Mouse (Mus musculus) liver, adult (tissue): ENCODE data around the gene Ccno.

Source experiments
- GATA4 ChIP-seq: IDR thresholded peaks from 2 replicates; pipeline ENCODE4 v1.6.1; 2014; ENCODE audit warnings: mild to moderate bottlenecking, low read length; ENCODE audit not compliant: insufficient replicate concordance

Ccno gene

DNA sequence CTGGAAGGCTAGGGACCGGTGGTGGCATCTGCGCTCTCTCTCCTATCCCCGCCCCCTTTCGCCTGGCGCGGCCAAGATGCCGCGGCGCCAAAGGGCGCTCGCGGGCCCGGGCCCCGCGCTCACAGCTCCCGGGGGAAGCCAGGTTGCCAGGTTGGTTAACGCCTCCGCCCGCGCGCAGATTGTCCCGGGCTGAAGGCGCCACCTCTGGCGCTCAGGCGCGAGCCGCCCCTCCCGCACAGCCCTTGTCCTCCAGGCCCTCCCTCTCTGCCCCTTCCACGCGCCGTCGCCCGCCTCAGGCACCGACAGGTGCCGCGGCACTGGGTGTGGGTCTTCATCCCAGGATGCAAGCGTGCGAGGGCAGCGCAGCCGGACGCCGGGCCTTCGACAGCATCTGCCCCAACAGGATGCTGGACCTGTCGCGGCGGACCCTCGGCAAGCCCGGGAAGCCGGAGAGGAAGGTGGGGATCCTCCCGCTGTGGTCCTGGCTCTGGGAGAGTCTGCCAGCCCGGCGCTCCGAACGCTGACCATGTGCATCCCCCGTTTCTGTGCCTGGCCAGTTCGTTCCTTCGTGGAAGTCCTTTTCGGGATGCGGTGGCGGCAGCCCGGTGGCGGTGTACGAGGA, 6.0 kb downstream of the Ccno start, which contains the start of gene Mcidas:
Mcidas (plus strand) TSS at position 315 of the 622 bp plus-strand sequence.
- TF ChIP-seq GATA4: no peak

- no peak for TF ChIP-seq GATA4
Observed at GRCm38 (mm10) chr13:112994191-112994590, 6.6 kb downstream of the Ccno start.

- no peak for TF ChIP-seq GATA4
Observed at GRCm38 (mm10) chr13:112996407-112996806, 8.8 kb downstream of the Ccno start.

DNA sequence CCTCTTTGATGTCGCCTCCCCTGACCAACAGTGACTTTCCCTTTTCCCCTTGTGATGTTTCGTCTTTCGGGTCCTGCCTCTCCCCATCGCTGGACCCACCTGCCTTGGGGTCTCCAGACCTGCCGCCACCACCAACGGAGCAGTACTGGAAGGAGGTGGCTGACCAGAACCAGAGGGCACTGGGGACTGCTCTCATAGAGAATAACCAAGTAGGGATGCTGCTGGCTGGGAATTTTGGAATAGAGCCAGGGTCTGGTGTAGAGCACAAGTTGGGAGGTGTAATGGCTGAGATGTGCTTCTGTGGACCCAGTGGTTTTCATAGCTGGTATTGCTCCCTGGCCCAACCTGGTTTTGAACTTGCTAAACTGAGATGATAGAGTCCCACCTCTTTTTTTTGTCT, 9.8 kb downstream of the Ccno start:
- TF ChIP-seq GATA4: no peak

- no peak for TF ChIP-seq GATA4
Observed at GRCm38 (mm10) chr13:112998427-112999201, 11.0 kb downstream of the Ccno start.

- no peak for TF ChIP-seq GATA4
Observed at GRCm38 (mm10) chr13:113000090-113000489, 12.5 kb downstream of the Ccno start.

- TF ChIP-seq GATA4: no peak
Observed at GRCm38 (mm10) chr13:113000576-113001318, 13.1 kb downstream of the Ccno start.

DNA sequence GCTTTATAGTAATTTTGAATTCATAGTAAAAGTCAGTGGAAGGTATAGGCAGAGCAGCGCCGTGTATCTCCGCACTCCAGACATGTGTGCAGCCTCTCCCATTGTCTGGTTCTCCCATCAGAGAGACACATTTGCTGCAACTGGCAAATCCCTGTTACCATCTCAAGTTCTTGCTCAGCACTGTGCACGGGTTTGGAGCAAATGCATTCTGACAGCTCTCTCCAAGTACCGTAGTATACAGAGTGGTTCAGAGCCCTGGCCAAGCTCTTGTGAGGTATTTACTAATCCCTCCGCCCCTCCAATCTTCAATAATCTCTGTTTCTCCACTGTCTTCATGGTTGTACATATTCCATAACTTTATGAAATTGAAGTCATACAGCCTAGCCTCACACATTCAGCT, 25.1 kb downstream of the Ccno start:
- TF ChIP-seq GATA4: no peak

DNA sequence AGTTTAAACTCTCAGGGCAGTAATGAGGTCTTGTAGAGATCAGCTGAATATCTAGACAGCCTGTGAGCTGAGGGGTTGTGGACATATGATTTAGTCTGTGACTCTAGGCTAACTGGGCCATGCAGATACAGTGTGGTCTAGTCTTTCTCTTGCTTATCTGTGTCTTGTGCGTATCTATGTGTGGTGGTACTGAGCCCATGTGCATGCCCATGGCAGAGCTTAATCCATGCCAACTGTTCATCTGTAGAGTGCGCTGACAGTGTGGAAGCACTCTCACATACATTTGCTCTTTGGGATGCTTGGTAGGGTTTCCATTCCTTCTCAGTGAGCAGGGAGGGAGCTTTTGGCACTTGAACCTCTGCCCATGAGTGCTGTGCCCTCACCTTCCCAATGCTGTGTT, 33.9 kb downstream of the Ccno start:
- no peak for TF ChIP-seq GATA4

- no peak for TF ChIP-seq GATA4
Observed at GRCm38 (mm10) chr13:113022467-113022866, 34.9 kb downstream of the Ccno start.

- TF ChIP-seq GATA4: no peak
Observed at GRCm38 (mm10) chr13:113023274-113024143, 35.9 kb downstream of the Ccno start.

DNA sequence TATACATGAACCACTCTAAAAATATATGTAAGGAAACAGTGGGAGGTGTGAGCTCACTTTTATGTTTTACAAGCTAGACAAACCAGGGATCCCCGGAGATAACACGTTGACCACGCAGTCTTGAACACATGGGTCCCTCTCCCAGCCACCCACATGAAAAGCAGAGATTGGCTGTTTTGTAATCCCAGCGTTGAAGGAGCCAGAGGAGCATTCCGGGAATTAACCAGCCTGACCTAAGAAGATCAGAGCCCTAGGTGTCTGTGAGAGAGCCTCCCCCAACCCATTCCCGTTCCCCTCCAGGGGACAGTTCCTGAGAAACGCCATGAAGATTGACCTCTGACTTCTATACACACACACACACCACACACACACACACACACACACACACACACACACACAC, 43.7 kb downstream of the Ccno start:
- no peak for TF ChIP-seq GATA4

DNA sequence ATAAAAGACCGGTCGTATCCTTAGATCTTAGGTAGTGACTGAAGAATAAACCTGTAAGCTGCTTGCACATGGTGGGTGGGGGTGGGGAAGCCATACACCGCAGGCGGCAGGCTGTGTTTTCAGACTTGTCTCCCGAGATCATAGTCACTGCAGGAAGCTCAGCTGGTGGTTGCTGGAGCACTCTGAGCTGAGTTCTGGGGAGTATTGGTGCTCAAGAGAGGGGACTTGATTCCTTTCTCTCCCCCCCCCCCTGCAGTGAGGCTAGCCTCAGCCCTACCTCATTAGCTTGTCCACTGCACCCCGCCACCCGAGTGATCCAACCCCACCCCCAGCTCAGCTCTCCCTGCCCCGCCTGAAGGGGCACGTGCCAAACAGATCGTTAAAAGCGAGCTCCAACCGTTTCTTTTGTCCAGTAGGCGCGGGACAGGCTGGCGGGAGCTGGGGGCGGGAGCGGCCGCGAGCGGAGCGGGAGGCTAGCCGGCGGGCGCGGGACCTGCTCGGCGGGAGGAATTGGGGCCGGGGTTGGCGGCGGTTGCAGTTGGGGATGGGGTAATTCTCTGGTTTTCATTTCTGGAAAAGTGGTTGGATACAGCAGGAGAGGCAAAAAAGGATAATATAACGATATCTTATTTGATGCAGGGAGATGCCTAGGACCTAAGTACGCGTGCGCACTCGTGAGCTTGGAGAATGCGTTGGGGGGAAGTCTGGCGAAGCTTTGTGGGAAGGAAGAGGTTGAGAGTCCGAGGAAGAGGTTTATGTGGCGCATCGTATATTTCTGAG, 44.4 kb downstream of the Ccno start:
- TF ChIP-seq GATA4: no peak

DNA sequence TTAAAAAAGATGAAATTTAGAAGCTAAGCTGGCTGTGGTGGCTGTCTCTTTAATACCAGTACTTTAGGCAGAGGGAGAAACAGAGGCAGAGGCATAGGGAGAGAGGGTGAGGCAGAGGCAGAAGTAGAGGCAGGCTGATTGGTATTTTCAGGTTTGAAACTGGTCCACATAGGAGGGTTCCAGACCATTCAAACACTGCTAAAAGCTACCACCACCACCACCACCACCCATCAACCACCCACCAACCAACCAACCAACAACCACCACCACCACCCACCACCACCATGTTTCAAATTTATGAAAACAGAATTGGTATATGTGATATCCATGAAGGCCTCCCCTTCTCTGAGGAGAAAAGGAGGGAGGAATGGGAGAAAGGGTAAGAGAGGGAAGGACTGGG, 45.2 kb downstream of the Ccno start:
- TF ChIP-seq GATA4: no peak
